Mouse (Mus musculus): ENCODE results near the gene Tbc1d14.

- TF ChIP-seq CTCF (IDR thresholded peaks at IDR 0.05; ENCODE audit: low read depth, low read length) (no peak), GATA1 (IDR thresholded peaks at IDR 0.05; ENCODE audit: borderline replicate concordance, low read length) (no peak), POLR2AphosphoS5 (IDR thresholded peaks at IDR 0.05; ENCODE audit: insufficient replicate concordance, low read depth, low read length) (no peak)
Observed at GRCm38 (mm10) chr5:36554496-36554895, 38.6 kb downstream of the Tbc1d14 start.

Data from G1E (cell line).